Mouse (Mus musculus): Measurements from ENCODE around the gene Gm960. TPM values are rescaled to one million over a fixed set of nuclear protein-coding genes. Genes with fewer than 3 reads are reported as not detected.

The Gm960 gene
- polyA plus RNA-seq (2015; fragmentation: Nextera tagmentation; extraction: Ambion mirVana): 0.21 and 0.33 TPM in 2 replicates

- H3K36me3 ChIP-seq (replicated peaks; ENCODE audit: insufficient read depth, low read length): no peaks in the 10 kb centered on the region
- no peaks in the 10 kb centered on the region for H3K9me3 ChIP-seq (ENCODE audit: low read length)
- DNase-seq (peak; percentile 76), ATAC-seq (peak; percentile 55; the same call in 1 of the 2 replicates)
- peak within 1 kb of the TSS; percentile 44 for H3K4me3 ChIP-seq (ENCODE audit: low read depth, low read length)
- H3K4me1 ChIP-seq (ENCODE audit: insufficient read depth): peaks cover 15% of the 10 kb centered on the region
- no peak within 1 kb of the TSS for H3K9ac ChIP-seq (replicated peaks)
- TF ChIP-seq EP300 (IDR thresholded peaks at IDR 0.05; ENCODE audit: low read depth) (no peak), CTCF (IDR thresholded peaks at IDR 0.05; ENCODE audit: low read depth) (no peak)
- H3K4me2 ChIP-seq (ENCODE audit: low read depth, low read length): peak within 1 kb of the TSS; percentile 77
- no peak within 1 kb of the TSS for H3K27ac ChIP-seq (ENCODE audit: low read depth)
- H3K27me3 ChIP-seq (ENCODE audit: insufficient read depth, low read length): peaks cover 31% of the 10 kb centered on the region
- WGBS (ENCODE audit: insufficient replicate concordance): 4% methylated on average over 38 of the region's 40 CpGs
Measured at GRCm38 (mm10) chr19:4698205-4698677, at the start of gene Gm960. Gene Gm960 (minus strand): TSS chr19:4698668.

GRCm38 (mm10) chr19:4747631-4748312 lies 49.3 kb upstream of the Gm960 start:
- Histone ChIP-seq H3K27me3 (ENCODE audit: insufficient read depth, low read length) (no peaks in the 10 kb centered on the region), H3K9ac (replicated peaks) (no peak overlapping the region), H3K36me3 (replicated peaks; ENCODE audit: insufficient read depth, low read length) (no peaks in the 10 kb centered on the region), H3K4me3 (ENCODE audit: low read depth, low read length) (no peak overlapping the region), H3K4me2 (ENCODE audit: low read depth, low read length) (no peak overlapping the region), H3K9me3 (ENCODE audit: low read length) (no peaks in the 10 kb centered on the region), H3K4me1 (ENCODE audit: insufficient read depth) (no peaks in the 10 kb centered on the region), H3K27ac (ENCODE audit: low read depth) (no peak overlapping the region)
- 79% methylated on average over 9 of the region's 9 CpGs for WGBS (ENCODE audit: insufficient replicate concordance)
- TF ChIP-seq CTCF (IDR thresholded peaks at IDR 0.05; ENCODE audit: low read depth) (no peak), EP300 (IDR thresholded peaks at IDR 0.05; ENCODE audit: low read depth) (no peak)
- DNase-seq (no peak), ATAC-seq (no peak)

- no peaks in the 10 kb centered on the region for H3K4me1 ChIP-seq (ENCODE audit: insufficient read depth)
- H3K27ac ChIP-seq (ENCODE audit: low read depth): no peak overlapping the region
- no peak for DNase-seq
- no peaks in the 10 kb centered on the region for H3K27me3 ChIP-seq (ENCODE audit: insufficient read depth, low read length)
- no peak for ATAC-seq
- H3K4me2 ChIP-seq (ENCODE audit: low read depth, low read length): no peak overlapping the region
- no peak overlapping the region for H3K9ac ChIP-seq (replicated peaks)
- no peak for TF ChIP-seq CTCF (IDR thresholded peaks at IDR 0.05; ENCODE audit: low read depth)
- no peak for TF ChIP-seq EP300 (IDR thresholded peaks at IDR 0.05; ENCODE audit: low read depth)
- H3K9me3 ChIP-seq (ENCODE audit: low read length): no peaks in the 10 kb centered on the region
- H3K36me3 ChIP-seq (replicated peaks; ENCODE audit: insufficient read depth, low read length): no peaks in the 10 kb centered on the region
- WGBS (ENCODE audit: insufficient replicate concordance): 77% methylated on average over 14 of the region's 14 CpGs
- no peak overlapping the region for H3K4me3 ChIP-seq (ENCODE audit: low read depth, low read length)
Measured at GRCm38 (mm10) chr19:4746611-4747010, 48.1 kb upstream of the Gm960 start.

GRCm38 (mm10) chr19:4745681-4746080 lies 47.2 kb upstream of the Gm960 start:
- Histone ChIP-seq H3K27me3 (ENCODE audit: insufficient read depth, low read length) (no peaks in the 10 kb centered on the region), H3K9ac (replicated peaks) (no peak overlapping the region), H3K27ac (ENCODE audit: low read depth) (no peak overlapping the region), H3K4me2 (ENCODE audit: low read depth, low read length) (no peak overlapping the region), H3K4me1 (ENCODE audit: insufficient read depth) (no peaks in the 10 kb centered on the region), H3K4me3 (ENCODE audit: low read depth, low read length) (no peak overlapping the region), H3K9me3 (ENCODE audit: low read length) (no peaks in the 10 kb centered on the region), H3K36me3 (replicated peaks; ENCODE audit: insufficient read depth, low read length) (no peaks in the 10 kb centered on the region)
- 84% methylated on average over 10 of the region's 10 CpGs for WGBS (ENCODE audit: insufficient replicate concordance)
- ATAC-seq (no peak), DNase-seq (no peak)
- no peak for TF ChIP-seq CTCF (IDR thresholded peaks at IDR 0.05; ENCODE audit: low read depth)
- no peak for TF ChIP-seq EP300 (IDR thresholded peaks at IDR 0.05; ENCODE audit: low read depth)

- H3K4me3 ChIP-seq (ENCODE audit: low read depth, low read length): no peak overlapping the region
- H3K4me1 ChIP-seq (ENCODE audit: insufficient read depth): no peaks in the 10 kb centered on the region
- ATAC-seq (no peak), DNase-seq (peak; percentile 49)
- H3K9ac ChIP-seq (replicated peaks): no peak overlapping the region
- H3K27me3 ChIP-seq (ENCODE audit: insufficient read depth, low read length): no peaks in the 10 kb centered on the region
- no peaks in the 10 kb centered on the region for H3K9me3 ChIP-seq (ENCODE audit: low read length)
- no peaks in the 10 kb centered on the region for H3K36me3 ChIP-seq (replicated peaks; ENCODE audit: insufficient read depth, low read length)
- WGBS (ENCODE audit: insufficient replicate concordance): 65% methylated on average over 9 of the region's 9 CpGs
- TF ChIP-seq CTCF (IDR thresholded peaks at IDR 0.05; ENCODE audit: low read depth): no peak
- TF ChIP-seq EP300 (IDR thresholded peaks at IDR 0.05; ENCODE audit: low read depth): no peak
- no peak overlapping the region for H3K4me2 ChIP-seq (ENCODE audit: low read depth, low read length)
- no peak overlapping the region for H3K27ac ChIP-seq (ENCODE audit: low read depth)
Measured at GRCm38 (mm10) chr19:4745057-4745456, 46.6 kb upstream of the Gm960 start.

- Histone ChIP-seq H3K27ac (ENCODE audit: low read depth) (no peak overlapping the region), H3K4me3 (ENCODE audit: low read depth, low read length) (no peak overlapping the region), H3K9ac (replicated peaks) (no peak overlapping the region), H3K36me3 (replicated peaks; ENCODE audit: insufficient read depth, low read length) (no peaks in the 10 kb centered on the region), H3K9me3 (ENCODE audit: low read length) (no peaks in the 10 kb centered on the region), H3K4me2 (ENCODE audit: low read depth, low read length) (no peak overlapping the region), H3K4me1 (ENCODE audit: insufficient read depth) (no peaks in the 10 kb centered on the region), H3K27me3 (ENCODE audit: insufficient read depth, low read length) (no peaks in the 10 kb centered on the region)
- no peak for TF ChIP-seq EP300 (IDR thresholded peaks at IDR 0.05; ENCODE audit: low read depth)
- no peak for TF ChIP-seq CTCF (IDR thresholded peaks at IDR 0.05; ENCODE audit: low read depth)
- ATAC-seq (no peak), DNase-seq (no peak)
- 75% methylated on average over 14 of the region's 14 CpGs for WGBS (ENCODE audit: insufficient replicate concordance)
Measured at GRCm38 (mm10) chr19:4744026-4744425, 45.6 kb upstream of the Gm960 start.
